Mouse (Mus musculus) neural tube, embryonic 11.5 days (tissue): Measurements from ENCODE around the gene Prrg2. TPM values are rescaled to one million over a fixed set of nuclear protein-coding genes. Genes with fewer than 3 reads are reported as not detected.
"Not testable (repeated sequence)": the region's sequence is repeated elsewhere in the genome, so short reads cannot be mapped to it uniquely, and the experiment has no call there.

Source experiments
- ATAC-seq: fragments of 200-750 bp; cut with Nextera tagmentation; 2 replicates; pipeline ENCODE4 v1.8.0; 2017; ENCODE audit warnings: moderate number of reproducible peaks, mild to moderate bottlenecking, moderate TSS enrichment, moderate library complexity; ENCODE audit not compliant: insufficient read depth, low FRiP score, low TSS enrichment
- DNase-seq: peaks from one replicate; pipeline ENCODE4 v3.0.0-alpha.2; 2015; ENCODE audit warnings: low spot score
- H3K27ac ChIP-seq: fragments of 300-500 bp; sonication (generic); 2 replicates; pipeline ENCODE4 v1.5.1; 2014; ENCODE audit warnings: low read depth, mild to moderate bottlenecking, low read length
- H3K27me3 ChIP-seq: fragments of 300-500 bp; sonication (generic); 2 replicates; pipeline ENCODE4 v1.6.1; 2014; ENCODE audit warnings: mild to moderate bottlenecking, low read length, mixed read lengths; ENCODE audit not compliant: control insufficient read depth, insufficient read depth
- H3K36me3 ChIP-seq: fragments of 300-500 bp; sonication (generic); 2 replicates; pipeline ENCODE4 v1.6.1; 2014; ENCODE audit warnings: mild to moderate bottlenecking, low read length, moderate library complexity, mixed read lengths; ENCODE audit not compliant: control insufficient read depth, insufficient read depth
- H3K4me1 ChIP-seq: fragments of 300-500 bp; sonication (generic); 2 replicates; pipeline ENCODE4 v1.6.1; 2014; ENCODE audit warnings: low read length, mixed read lengths; ENCODE audit not compliant: control insufficient read depth, insufficient read depth
- H3K4me2 ChIP-seq: fragments of 300-500 bp; sonication (generic); 2 replicates; pipeline ENCODE4 v1.6.1; 2014; ENCODE audit warnings: low read depth, mild to moderate bottlenecking, moderate library complexity
- H3K4me3 ChIP-seq: fragments of 300-500 bp; sonication (generic); 2 replicates; pipeline ENCODE4 v1.5.1; 2014; ENCODE audit warnings: low read depth, low read length
- H3K9ac ChIP-seq: fragments of 300-500 bp; sonication (generic); 2 replicates; pipeline ENCODE4 v1.6.1; 2014; ENCODE audit warnings: mild to moderate bottlenecking, low read length
- H3K9me3 ChIP-seq: fragments of 300-500 bp; sonication (generic); 2 replicates; pipeline ENCODE4 v1.6.1; 2016; ENCODE audit warnings: low read length; ENCODE audit not compliant: control insufficient read depth
- WGBS: fragments of 180-500 bp; shearing (Covaris S2); extraction: QIAGEN DNeasy Blood & Tissue Kit; methylation state at CpG from one replicate; pipeline ENCODE4 v1.1.7; 2014; 5-methylcytosine and 5-hydroxymethylcytosine counted together
- polyA plus RNA-seq: library from polyadenylated mRNA; unstranded; fragments of >200 nt; fragmentation: Nextera tagmentation; extraction: Ambion mirVana; gene quantifications from 2 replicates; pipeline ENCODE4 v1.2.1, GENCODE M21; 2014

Prrg2 gene
- 14.8 and 16.2 TPM in 2 replicates for polyA plus RNA-seq

DNA sequence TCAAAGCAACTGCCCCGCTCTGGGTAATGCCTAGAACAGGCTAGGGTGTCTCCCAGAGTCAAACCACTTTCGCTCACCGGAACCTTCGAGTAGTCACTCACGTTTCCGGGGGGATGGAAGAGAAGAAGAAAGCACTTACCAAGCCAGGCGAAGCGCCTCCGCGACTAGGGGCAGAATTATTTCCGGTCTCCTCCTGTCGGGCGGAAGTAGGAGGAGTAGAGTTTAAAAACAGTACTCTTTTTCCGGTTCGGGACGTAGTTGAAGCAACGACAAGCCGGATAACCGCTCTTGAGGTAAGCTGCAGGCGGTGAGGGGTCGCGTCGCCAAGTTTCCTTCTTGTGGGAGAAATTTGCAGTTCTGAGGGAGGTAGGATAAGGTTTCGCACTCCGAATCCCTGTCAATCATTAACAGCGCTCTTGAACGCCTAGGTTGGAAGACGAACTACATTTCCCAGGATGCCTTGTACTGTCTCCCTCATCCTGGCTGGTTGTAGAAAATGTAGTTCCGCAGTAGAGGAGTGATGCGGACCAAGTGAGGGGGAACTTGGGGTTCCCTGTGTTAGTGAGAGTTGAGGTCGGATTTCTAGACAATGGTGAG is at the start of gene Prrg2, which contains the start of gene Nosip:
TSS of gene Prrg2 (minus strand) at position 439 of the 597 bp plus-strand sequence.
TSS of gene Nosip (plus strand) at position 191 of the 597 bp plus-strand sequence.
- H3K9me3 ChIP-seq, result no peaks in the 10 kb centered on the region
- under 1% methylated on average over 31 of the region's 31 CpGs for WGBS

GRCm38 (mm10) chr7:45111940-45112339 is 49.5 kb upstream of the Prrg2 start:
- DNase-seq, result no peak
- ATAC-seq, result no peak
- Histone ChIP-seq H3K9me3 (no peaks in the 10 kb centered on the region), H3K4me1 (no peaks in the 10 kb centered on the region), H3K36me3 (no peaks in the 10 kb centered on the region), H3K9ac (no peak overlapping the region), H3K4me2 (no peak overlapping the region), H3K27ac (no peak overlapping the region), H3K27me3 (no peaks in the 10 kb centered on the region), H3K4me3 (no peak overlapping the region)
- WGBS, result 68% methylated on average over 2 of the region's 2 CpGs

More for the DNA sequence above, at the start of gene Prrg2, which contains the start of gene Nosip:
- Histone ChIP-seq H3K27me3 (no peaks in the 10 kb centered on the region), H3K4me2 (peak within 1 kb of the TSS; percentile 52), H3K4me3 (peak within 1 kb of the TSS; percentile 64), H3K9ac (peak within 1 kb of the TSS; percentile 68), H3K4me1 (peaks cover 13% of the 10 kb centered on the region; the same call in 1 of the 2 replicates), H3K36me3 (no peaks in the 10 kb centered on the region), H3K27ac (peak within 1 kb of the TSS; percentile 67; the same call in 1 of the 2 replicates)
- DNase-seq (peak; percentile 96), ATAC-seq (peak; percentile 87)

- H3K27me3 ChIP-seq, H3K9me3 ChIP-seq, H3K9ac ChIP-seq, H3K4me3 ChIP-seq, H3K36me3 ChIP-seq, DNase-seq, ATAC-seq, H3K4me1 ChIP-seq, H3K27ac ChIP-seq, H3K4me2 ChIP-seq: not testable (repeated sequence)
- WGBS, result 92% methylated on average over 4 of the region's 4 CpGs
These were observed 47.6 kb upstream of the Prrg2 start for GRCm38 (mm10) chr7:45110089-45110488.

GRCm38 (mm10) chr7:45107052-45107645 is 44.7 kb upstream of the Prrg2 start:
- H3K9me3 ChIP-seq, result no peaks in the 10 kb centered on the region
- no peak overlapping the region for H3K4me2 ChIP-seq
- no peak for DNase-seq
- no peaks in the 10 kb centered on the region for H3K27me3 ChIP-seq
- H3K4me3 ChIP-seq, result no peak overlapping the region
- WGBS, result 57% methylated on average over 5 of the region's 5 CpGs
- peaks cover 3% of the 10 kb centered on the region; the same call in 1 of the 2 replicates for H3K4me1 ChIP-seq
- H3K36me3 ChIP-seq, result no peaks in the 10 kb centered on the region
- ATAC-seq, result no peak
- no peak overlapping the region for H3K9ac ChIP-seq
- H3K27ac ChIP-seq, result no peak overlapping the region

- whole genome bisulfite sequencing, result 24% methylated on average over 6 of the region's 6 CpGs
These were observed 44.0 kb upstream of the Prrg2 start for GRCm38 (mm10) chr7:45106441-45106840.

GRCm38 (mm10) chr7:45105491-45105890 is 43.0 kb upstream of the Prrg2 start:
- DNase-seq (no peak), ATAC-seq (no peak)
- Histone ChIP-seq H3K27me3 (no peaks in the 10 kb centered on the region), H3K4me2 (no peak overlapping the region), H3K36me3 (no peaks in the 10 kb centered on the region), H3K4me3 (no peak overlapping the region), H3K9ac (no peak overlapping the region), H3K27ac (no peak overlapping the region), H3K4me1 (peaks cover 3% of the 10 kb centered on the region; the same call in 1 of the 2 replicates), H3K9me3 (no peaks in the 10 kb centered on the region)
- WGBS, result 79% methylated on average over 8 of the region's 8 CpGs

More at GRCm38 (mm10) chr7:45106441-45106840, 44.0 kb upstream of the Prrg2 start:
- H3K4me1 ChIP-seq, result peaks cover 3% of the 10 kb centered on the region; the same call in 1 of the 2 replicates
- H3K27me3 ChIP-seq, result no peaks in the 10 kb centered on the region
- no peaks in the 10 kb centered on the region for H3K36me3 ChIP-seq
- H3K9me3 ChIP-seq, result no peaks in the 10 kb centered on the region
- H3K27ac ChIP-seq, result no peak overlapping the region
- no peak overlapping the region for H3K4me2 ChIP-seq
- DNase-seq, result peak; percentile 47
- peak overlapping the region; percentile 7; the same call in 1 of the 2 replicates for H3K9ac ChIP-seq
- ATAC-seq, result 0 out of 2 replicates have a peak, but pooled peaks have one; percentile 20
- no peak overlapping the region for H3K4me3 ChIP-seq

- Histone ChIP-seq H3K9ac (no peak overlapping the region), H3K4me2 (no peak overlapping the region), H3K4me3 (no peak overlapping the region), H3K36me3 (no peaks in the 10 kb centered on the region), H3K9me3 (no peaks in the 10 kb centered on the region), H3K27me3 (no peaks in the 10 kb centered on the region), H3K4me1 (peaks cover 3% of the 10 kb centered on the region; the same call in 1 of the 2 replicates), H3K27ac (no peak overlapping the region)
- no peak for ATAC-seq
- WGBS, result 88% methylated on average over 5 of the region's 5 CpGs
- DNase-seq, result no peak
These were observed 42.5 kb upstream of the Prrg2 start for GRCm38 (mm10) chr7:45104941-45105340.

DNA sequence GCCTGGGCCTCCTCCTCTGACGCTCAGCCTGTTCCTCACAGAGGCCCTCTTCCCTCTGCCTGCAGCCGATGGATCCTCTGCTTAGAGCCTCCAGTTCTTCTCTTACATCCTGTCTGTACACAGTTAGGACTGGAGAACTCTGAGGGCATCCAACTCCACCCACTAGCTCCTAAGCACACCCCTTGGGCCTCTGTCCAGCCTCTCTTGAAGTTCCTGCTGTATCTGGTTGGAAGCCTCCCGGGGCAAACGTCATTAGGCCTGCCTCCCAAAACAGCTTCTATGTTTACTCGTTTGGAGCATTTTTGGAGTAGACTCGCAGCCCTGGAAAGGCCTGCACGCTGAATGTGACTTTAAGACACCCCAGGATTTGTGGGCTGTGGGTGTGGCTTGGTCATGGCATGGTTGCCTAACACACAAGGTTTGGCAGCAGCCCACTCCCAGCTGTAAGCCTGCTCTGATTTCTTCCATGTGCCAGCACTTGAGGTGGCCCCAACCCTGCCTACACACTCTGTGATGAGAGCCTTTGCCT is 41.2 kb upstream of the Prrg2 start, which contains the start of gene Fcgrt:
TSS of gene Fcgrt (minus strand) at position 200 of the 529 bp plus-strand sequence.
- DNase-seq, result no peak

More for the DNA sequence above, 41.2 kb upstream of the Prrg2 start, which contains the start of gene Fcgrt:
- Histone ChIP-seq H3K4me2 (no peak within 1 kb of the TSS), H3K27me3 (no peaks in the 10 kb centered on the region), H3K9me3 (no peaks in the 10 kb centered on the region), H3K36me3 (no peaks in the 10 kb centered on the region), H3K4me1 (peaks cover 3% of the 10 kb centered on the region; the same call in 1 of the 2 replicates), H3K4me3 (no peak within 1 kb of the TSS), H3K27ac (no peak within 1 kb of the TSS), H3K9ac (no peak within 1 kb of the TSS)
- ATAC-seq, result no peak
- 76% methylated on average over 7 of the region's 7 CpGs for WGBS
